Mouse (Mus musculus): ENCODE data around the gene Ogdh. TPM values are rescaled to one million over a fixed set of nuclear protein-coding genes. Genes with fewer than 3 reads are reported as not detected.

The Ogdh gene
- polyA plus RNA-seq, 1 experiment from 2014 or later: 108 TPM

GRCm38 (mm10) chr11:6380916-6381315 is 89.5 kb downstream of the Ogdh start:
- Histone ChIP-seq H3K4me1 (no peaks in the 10 kb centered on the region), H3K27ac (replicated peaks) (no peak overlapping the region), H3K4me3 (no peak overlapping the region), H3K36me3 (replicated peaks) (no peaks in the 10 kb centered on the region), H3K9me3 (no peaks in the 10 kb centered on the region), H3K27me3 (replicated peaks; ENCODE audit: low read depth, poor library complexity, severe bottlenecking) (no peaks in the 10 kb centered on the region)
- WGBS: 86% methylated on average over 6 of the region's 6 CpGs
- DNase-seq (ENCODE audit: low spot score): no peak

- Histone ChIP-seq H3K9me3 (no peaks in the 10 kb centered on the region), H3K27me3 (replicated peaks; ENCODE audit: low read depth, poor library complexity, severe bottlenecking) (no peaks in the 10 kb centered on the region), H3K27ac (replicated peaks) (peak overlapping the region; percentile 93; the same call in 1 of the 2 replicates), H3K4me1 (peaks cover 26% of the 10 kb centered on the region), H3K36me3 (replicated peaks) (peaks cover 24% of the 10 kb centered on the region), H3K4me3 (peak overlapping the region; percentile 92)
- WGBS: 94% methylated on average over 6 of the region's 6 CpGs
- DNase-seq (ENCODE audit: low spot score): no peak
These were observed 96.8 kb downstream of the Ogdh start for GRCm38 (mm10) chr11:6388126-6388725.

DNA sequence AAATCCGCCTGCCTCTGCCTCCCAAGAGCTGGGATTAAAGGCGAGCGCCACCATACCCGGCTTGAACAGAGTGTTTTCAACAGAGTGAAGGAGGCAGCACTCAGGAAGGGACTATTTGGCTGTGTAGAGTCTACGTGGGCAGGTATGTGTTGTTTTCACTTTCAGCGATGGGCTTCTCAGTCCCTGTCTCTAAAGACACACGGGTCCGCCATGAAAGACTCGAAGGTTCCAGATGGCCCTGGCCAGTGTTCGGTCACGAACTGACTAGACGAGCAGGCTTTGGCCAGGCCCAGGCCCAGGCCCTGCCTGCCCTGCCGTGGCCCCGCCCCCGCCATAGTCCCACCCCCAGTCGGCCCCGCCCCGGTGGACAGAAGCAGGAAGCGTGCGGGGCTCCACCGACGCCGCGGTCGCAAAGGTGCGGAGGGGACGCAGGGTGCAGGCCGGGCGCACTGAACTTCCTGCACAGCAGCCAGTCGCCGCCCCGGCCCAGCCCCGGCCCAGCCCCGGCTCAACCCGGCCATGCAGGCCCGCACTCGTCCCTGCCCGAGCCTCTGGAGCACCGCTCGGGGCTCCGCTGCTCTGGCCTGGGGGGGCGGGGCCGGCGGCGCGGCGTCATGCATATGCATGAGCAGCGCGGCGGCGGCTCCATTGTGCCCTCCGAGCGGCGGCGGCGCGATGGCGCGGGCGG is 97.4 kb downstream of the Ogdh start, which contains the start of gene Zmiz2:
TSS of gene Zmiz2 (plus strand) at position 349 of the 688 bp plus-strand sequence.
- Histone ChIP-seq H3K36me3 (replicated peaks) (peaks cover 27% of the 10 kb centered on the region), H3K27me3 (replicated peaks; ENCODE audit: low read depth, poor library complexity, severe bottlenecking) (no peaks in the 10 kb centered on the region), H3K27ac (replicated peaks) (peak within 1 kb of the TSS; percentile 93), H3K9me3 (no peaks in the 10 kb centered on the region), H3K4me1 (peaks cover 26% of the 10 kb centered on the region), H3K4me3 (peak within 1 kb of the TSS; percentile 92)
- DNase-seq (ENCODE audit: low spot score): peak; percentile 98
- 8% methylated on average over 60 of the region's 60 CpGs for WGBS

DNA sequence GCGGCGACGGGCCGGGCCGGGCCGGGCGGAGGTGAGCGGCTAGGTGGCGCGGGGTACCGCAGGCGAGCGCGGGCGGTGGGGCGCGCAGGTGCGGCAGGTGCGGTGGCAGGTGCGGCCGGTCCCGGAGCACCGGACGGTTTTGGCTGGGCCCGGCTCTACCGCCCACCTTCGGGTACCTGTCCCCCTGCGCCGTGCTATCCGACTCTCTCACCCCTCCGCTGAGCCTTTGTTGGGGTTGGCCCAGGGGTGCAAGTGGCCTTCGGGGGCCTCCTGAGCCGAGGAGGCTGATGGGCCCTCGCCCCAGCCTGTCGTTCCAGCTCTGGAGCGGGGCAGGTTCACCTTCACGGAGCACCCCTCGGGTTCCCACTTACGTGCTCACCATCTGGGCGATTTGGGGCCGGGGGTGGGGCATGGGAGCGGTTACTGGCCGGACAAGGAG is 98.1 kb downstream of the Ogdh start:
- WGBS: under 1% methylated on average over 43 of the region's 43 CpGs
- Histone ChIP-seq H3K27me3 (replicated peaks; ENCODE audit: low read depth, poor library complexity, severe bottlenecking) (no peaks in the 10 kb centered on the region), H3K36me3 (replicated peaks) (peaks cover 34% of the 10 kb centered on the region), H3K27ac (replicated peaks) (peak overlapping the region; percentile 93), H3K4me1 (peaks cover 26% of the 10 kb centered on the region), H3K4me3 (peak overlapping the region; percentile 92), H3K9me3 (no peaks in the 10 kb centered on the region)
- DNase-seq (ENCODE audit: low spot score): peak; percentile 53

DNA sequence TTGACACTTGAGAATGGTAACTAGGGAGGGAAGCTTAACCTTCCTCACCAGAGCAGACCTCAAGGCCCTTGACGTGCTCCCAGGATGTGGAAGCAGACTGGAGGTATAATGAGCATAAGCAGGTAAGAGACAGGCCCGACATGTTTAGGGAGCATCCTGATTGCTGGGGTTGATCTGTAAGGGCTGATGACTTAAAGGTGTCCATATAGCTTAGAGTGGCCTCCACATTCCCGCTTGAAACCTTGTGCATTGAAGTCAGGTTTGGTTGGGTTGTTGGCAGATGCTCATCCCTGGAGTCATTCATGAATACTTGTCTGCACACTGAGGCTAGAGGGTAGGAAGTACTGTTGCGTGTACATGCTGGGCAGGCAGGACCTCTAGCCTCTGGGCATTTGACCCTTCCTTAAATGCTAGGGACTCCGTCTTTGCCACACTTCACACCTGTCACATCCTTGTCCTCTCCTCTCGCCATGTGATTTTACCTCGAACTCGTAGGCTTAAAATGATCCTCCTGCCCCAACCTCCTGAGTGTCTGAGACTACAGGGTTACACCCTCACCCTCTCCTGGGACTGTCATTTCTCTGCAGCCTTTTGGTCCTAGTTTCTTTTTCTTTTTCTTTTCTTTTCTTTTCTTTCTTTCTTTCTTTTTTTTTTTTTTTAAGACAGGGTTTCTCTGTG is 99.1 kb downstream of the Ogdh start:
- peak overlapping the region; percentile 92 for H3K4me3 ChIP-seq
- no peak for DNase-seq (ENCODE audit: low spot score)
- 82% methylated on average over 8 of the region's 8 CpGs for WGBS
- H3K27ac ChIP-seq (replicated peaks): no peak overlapping the region
- no peaks in the 10 kb centered on the region for H3K27me3 ChIP-seq (replicated peaks; ENCODE audit: low read depth, poor library complexity, severe bottlenecking)
- no peaks in the 10 kb centered on the region for H3K9me3 ChIP-seq
- peaks cover 44% of the 10 kb centered on the region for H3K36me3 ChIP-seq (replicated peaks)
- H3K4me1 ChIP-seq: peaks cover 28% of the 10 kb centered on the region

DNA sequence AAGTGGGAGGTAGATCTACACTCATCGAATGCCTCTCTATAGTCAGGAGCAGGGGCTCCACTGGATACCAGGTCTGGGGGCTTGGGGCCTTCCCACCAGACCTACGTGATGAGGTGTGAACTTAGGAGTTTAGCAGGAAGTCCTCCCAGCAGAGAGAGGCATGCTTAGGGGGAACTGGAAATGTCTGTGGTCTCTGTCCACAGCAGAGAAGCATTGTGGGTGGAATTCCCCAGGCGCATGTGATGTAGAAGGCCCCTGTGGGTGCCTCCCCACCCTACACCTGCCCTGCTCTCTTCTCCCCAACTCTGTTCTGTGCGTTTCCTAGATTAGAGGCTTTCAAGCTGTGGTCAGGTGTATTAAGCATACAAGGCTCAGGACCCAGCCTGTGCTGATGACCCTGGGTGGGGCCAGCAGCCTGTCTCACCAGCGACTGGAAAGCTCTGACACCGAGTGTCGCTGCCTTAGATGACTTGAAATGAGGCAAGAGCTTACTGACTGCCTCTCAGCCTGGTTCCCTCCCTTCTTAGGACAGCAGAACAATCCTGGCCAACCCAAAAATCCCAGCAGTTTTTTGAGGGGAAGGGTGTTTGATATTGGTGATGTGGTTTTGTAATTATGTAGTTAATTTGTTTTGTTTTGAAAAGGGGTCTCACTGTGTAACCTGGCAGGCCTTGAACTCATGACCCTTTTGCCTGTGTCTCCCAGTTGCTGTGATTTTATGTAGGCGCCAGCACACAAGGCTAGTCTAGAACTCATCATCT is 100.3 kb downstream of the Ogdh start:
- Histone ChIP-seq H3K9me3 (no peaks in the 10 kb centered on the region), H3K27ac (replicated peaks) (no peak overlapping the region), H3K36me3 (replicated peaks) (peaks cover 56% of the 10 kb centered on the region), H3K4me3 (no peak overlapping the region), H3K4me1 (peaks cover 30% of the 10 kb centered on the region), H3K27me3 (replicated peaks; ENCODE audit: low read depth, poor library complexity, severe bottlenecking) (no peaks in the 10 kb centered on the region)
- no peak for DNase-seq (ENCODE audit: low spot score)
- 88% methylated on average over 8 of the region's 8 CpGs for WGBS

DNA sequence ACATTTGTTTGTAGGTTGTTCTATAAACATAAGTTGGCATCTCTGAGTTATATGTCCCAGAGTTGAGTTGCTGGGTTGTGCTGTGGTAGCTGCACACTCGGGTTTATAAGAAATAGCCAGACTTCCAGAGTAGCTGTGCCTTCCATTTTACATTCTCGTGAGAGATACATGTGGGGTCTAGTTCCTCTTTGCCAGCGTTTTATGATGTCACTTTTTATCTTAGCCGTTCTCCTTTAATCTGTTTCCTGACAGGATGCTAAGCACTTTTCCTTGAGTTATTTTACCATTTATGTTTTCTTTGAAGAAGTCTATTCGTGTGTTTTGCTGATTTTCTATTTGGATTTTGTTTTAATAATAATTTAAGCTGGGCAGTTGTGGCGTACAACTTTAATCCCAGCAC is 101.4 kb downstream of the Ogdh start:
- WGBS: 87% methylated on average over 6 of the region's 6 CpGs
- peaks cover 67% of the 10 kb centered on the region for H3K36me3 ChIP-seq (replicated peaks)
- no peaks in the 10 kb centered on the region for H3K9me3 ChIP-seq

GRCm38 (mm10) chr11:6393866-6394265 is 102.4 kb downstream of the Ogdh start:
- 76% methylated on average over 1 of the region's 1 CpGs for WGBS

More for the DNA sequence above, 101.4 kb downstream of the Ogdh start:
- H3K4me3 ChIP-seq: no peak overlapping the region
- peaks cover 30% of the 10 kb centered on the region for H3K4me1 ChIP-seq
- DNase-seq (ENCODE audit: low spot score): no peak
- no peak overlapping the region for H3K27ac ChIP-seq (replicated peaks)
- no peaks in the 10 kb centered on the region for H3K27me3 ChIP-seq (replicated peaks; ENCODE audit: low read depth, poor library complexity, severe bottlenecking)

DNA sequence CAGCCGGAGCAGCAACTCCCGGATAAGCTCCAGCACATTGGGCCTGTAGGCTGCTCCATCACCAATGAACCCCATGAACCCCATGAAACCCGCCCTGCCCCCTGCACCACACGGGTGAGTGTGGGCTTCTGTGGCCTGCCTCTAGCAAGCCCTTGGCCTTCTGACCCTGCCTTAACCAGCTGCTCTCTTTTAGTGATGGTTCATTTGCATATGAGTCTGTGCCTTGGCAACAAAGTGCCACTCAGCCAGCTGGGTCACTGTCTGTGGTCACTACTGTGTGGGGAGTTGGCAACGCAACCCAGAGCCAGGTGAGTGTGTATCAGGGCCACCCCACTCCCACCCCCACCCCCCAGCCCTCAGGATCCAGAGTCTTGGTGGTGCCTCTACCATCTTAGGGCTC is 104.1 kb downstream of the Ogdh start:
- peaks cover 92% of the 10 kb centered on the region for H3K36me3 ChIP-seq (replicated peaks)
- H3K27ac ChIP-seq (replicated peaks): no peak overlapping the region
- H3K4me3 ChIP-seq: no peak overlapping the region
- WGBS: 91% methylated on average over 5 of the region's 5 CpGs
- no peaks in the 10 kb centered on the region for H3K9me3 ChIP-seq
- no peaks in the 10 kb centered on the region for H3K27me3 ChIP-seq (replicated peaks; ENCODE audit: low read depth, poor library complexity, severe bottlenecking)
- DNase-seq (ENCODE audit: low spot score): no peak
- peaks cover 16% of the 10 kb centered on the region for H3K4me1 ChIP-seq

More at GRCm38 (mm10) chr11:6393866-6394265, 102.4 kb downstream of the Ogdh start:
- H3K27me3 ChIP-seq (replicated peaks; ENCODE audit: low read depth, poor library complexity, severe bottlenecking): no peaks in the 10 kb centered on the region
- H3K4me1 ChIP-seq: peaks cover 27% of the 10 kb centered on the region
- H3K36me3 ChIP-seq (replicated peaks): peaks cover 77% of the 10 kb centered on the region
- H3K9me3 ChIP-seq: no peaks in the 10 kb centered on the region
- no peak for DNase-seq (ENCODE audit: low spot score)
- no peak overlapping the region for H3K27ac ChIP-seq (replicated peaks)
- no peak overlapping the region for H3K4me3 ChIP-seq

DNA sequence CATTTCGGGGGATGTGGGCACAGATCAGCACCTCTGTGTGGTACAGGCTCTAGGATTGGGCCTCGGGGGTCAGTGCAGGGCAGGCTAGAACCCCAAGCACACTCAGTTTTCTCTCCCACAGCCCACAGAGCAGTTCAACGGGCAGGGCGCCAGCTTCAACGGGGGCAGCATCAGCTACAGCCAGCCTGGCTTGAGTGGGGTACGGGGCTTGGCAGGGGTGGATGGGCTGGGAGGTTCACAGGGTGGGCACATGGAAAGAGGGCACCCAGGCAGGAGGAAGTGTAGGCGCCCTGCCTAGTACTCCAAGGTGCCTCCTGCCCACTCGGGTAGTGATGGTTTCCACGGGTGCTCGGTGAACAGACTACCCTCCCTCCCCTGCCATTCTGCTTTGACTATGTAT is 106.7 kb downstream of the Ogdh start:
- no peaks in the 10 kb centered on the region for H3K27me3 ChIP-seq (replicated peaks; ENCODE audit: low read depth, poor library complexity, severe bottlenecking)
- no peak overlapping the region for H3K27ac ChIP-seq (replicated peaks)
- no peak for DNase-seq (ENCODE audit: low spot score)
- peaks cover 96% of the 10 kb centered on the region for H3K36me3 ChIP-seq (replicated peaks)
- WGBS: 94% methylated on average over 10 of the region's 10 CpGs
- H3K4me3 ChIP-seq: no peak overlapping the region
- H3K4me1 ChIP-seq: peaks cover 4% of the 10 kb centered on the region; the same call in 1 of the 2 replicates
- no peaks in the 10 kb centered on the region for H3K9me3 ChIP-seq

DNA sequence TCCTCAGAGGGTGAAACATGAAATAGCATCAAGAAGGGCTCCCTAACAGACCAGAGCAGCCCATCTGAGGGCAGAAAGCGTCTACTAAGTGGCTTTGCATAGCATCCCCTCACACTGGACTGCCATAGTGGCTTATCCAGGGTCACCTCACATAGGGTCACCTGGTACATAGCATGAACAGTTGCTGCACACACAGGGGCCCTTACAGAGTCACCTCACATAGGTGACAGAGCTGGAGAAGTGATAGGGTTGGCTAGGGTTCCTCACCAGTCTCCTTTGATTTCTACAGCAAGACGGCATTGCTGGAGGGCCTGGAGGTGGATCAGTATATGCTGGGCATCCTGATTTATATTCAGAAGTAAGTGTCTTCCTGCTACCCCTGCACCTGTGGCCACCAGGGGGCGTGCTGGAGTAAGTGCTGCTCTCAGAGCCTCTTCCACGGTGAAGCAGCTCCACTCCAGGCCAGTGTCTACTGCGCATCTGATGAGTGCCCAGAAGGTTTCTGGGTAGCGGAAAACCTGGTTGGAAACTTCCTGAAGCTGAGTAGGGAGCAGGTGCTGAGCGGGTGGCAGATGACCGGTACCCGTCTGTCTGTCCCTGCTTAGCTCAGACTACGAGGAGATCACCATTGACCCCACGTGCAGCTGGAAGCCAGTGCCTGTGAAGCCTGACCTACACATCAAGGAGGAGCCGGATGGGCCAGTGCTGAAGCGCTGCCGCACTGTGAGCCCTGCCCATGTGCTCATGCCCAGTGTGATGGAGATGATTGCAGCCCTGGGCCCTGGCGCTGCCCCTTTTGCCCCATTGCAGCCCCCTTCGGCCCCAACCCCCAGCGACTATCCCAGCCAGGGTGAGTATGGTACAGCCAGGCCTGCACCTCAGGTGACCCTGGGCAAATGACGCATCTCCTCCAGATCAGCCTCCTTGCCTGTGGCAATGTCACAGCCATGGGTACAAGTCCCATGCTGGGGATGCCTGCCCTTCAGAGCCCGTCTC is 111.4 kb downstream of the Ogdh start:
- H3K36me3 ChIP-seq (replicated peaks): peaks cover 92% of the 10 kb centered on the region
- peak; percentile 77 for DNase-seq (ENCODE audit: low spot score)
- WGBS: 88% methylated on average over 19 of the region's 19 CpGs

More for the DNA sequence above, 111.4 kb downstream of the Ogdh start:
- Histone ChIP-seq H3K4me3 (no peak overlapping the region), H3K27ac (replicated peaks) (no peak overlapping the region), H3K4me1 (peaks cover 27% of the 10 kb centered on the region), H3K27me3 (replicated peaks; ENCODE audit: low read depth, poor library complexity, severe bottlenecking) (no peaks in the 10 kb centered on the region), H3K9me3 (no peaks in the 10 kb centered on the region)

All from embryonic facial prominence, embryonic 10.5 days (tissue).